Mouse (Mus musculus): ENCODE measurements around the gene Arl8b.

GRCm38 (mm10) chr6:108783184-108783881, 434 bp downstream of the Arl8b start:
- TF ChIP-seq POLR2A (IDR thresholded peaks at IDR 0.05; ENCODE audit: low read depth, low read length) (no peak), CTCF (IDR thresholded peaks at IDR 0.05; ENCODE audit: extremely low read depth, insufficient read length, insufficient replicate concordance, low read depth, low read length) (no peak; the same call in 1 of the 2 replicates)
